Mouse (Mus musculus) layer of hippocampus, adult 9-11 months (tissue): Measurements from ENCODE around the gene Agpat1.
A peak's percentile ranks its signal among the peaks of the same experiment; 100 is the strongest.

Experiments used
- DNase-seq: peaks from one replicate; pipeline ENCODE4 v3.0.0; 2022

Gene Agpat1

DNA sequence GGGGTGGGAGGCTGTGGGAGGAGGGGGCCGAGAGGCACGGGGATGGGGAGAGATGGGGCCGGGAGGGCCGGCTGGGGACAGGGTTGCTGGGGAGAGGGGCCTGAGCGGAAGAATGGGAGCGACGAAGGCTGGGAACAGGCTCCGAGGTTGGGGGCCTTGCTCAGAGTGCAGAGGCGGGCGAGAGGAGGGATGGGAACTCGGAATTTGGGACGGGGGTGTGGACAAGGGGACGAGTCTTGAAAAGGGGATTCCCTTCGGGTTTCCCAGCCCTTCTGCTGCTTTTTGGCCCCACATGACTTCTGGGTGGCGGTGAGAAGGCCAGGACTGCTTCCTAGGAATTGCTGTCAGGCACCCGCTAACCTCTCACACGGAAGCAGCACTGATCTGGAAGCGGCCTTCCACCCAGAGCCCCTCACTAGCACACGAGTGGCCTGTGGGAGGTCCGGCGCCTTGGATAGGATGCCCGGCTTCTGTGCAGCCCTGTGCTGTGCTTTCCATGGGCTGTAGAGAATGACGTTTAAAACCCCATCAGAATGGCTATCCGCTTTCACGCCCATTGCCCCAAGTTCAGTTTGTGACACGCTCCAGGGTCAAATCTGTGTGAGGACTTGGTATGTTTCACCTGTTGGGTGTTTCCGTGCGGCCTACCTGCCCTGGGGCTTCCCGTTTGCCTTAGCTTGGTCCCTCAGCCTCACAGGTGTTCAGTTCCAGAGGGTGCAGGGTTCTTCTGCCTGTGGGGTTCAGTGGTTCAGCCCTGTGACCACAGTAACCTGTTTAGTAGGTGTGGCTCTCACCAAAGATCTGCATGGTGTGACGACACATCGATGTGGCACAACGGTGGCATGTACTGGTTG is 2.4 kb downstream of the Agpat1 start:
- no peak for DNase-seq

DNA sequence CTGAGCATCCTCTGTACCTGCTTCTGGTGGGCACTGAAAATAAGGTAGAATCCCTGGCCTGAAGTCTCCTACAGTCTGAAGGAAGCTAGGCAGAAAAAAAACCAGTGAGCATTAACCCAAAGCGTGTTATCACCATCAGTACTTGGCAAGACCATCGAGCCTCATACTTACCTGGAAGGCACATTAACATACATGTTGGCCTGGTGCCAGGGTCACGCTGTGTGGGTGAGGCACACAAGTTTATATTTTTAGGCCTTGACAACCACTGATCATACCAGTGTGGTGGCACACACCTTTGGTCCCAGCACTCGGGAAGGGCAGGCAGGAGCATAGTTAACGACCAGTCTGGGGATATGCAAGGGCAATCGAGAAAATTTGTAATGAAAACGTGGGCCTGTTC is 3.9 kb downstream of the Agpat1 start:
- no peak for DNase-seq

DNA sequence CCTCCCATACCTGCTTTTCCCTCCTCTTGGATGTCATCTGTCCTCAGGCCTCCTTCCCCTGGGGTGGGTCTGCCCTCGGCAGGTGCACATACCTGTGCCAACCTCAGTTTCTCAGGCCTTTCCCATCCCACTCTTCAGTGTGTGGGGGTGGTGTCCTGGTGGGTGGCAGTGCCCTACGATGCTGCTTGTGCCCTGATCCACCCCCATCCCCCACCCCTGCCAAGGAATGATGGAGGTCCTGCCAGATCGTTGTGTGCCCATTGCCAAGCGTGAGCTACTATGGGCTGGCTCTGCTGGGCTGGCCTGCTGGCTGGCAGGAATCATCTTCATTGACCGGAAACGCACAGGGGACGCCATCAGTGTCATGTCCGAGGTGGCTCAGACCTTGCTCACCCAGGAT is 7.0 kb downstream of the Agpat1 start:
- no peak for DNase-seq

DNA sequence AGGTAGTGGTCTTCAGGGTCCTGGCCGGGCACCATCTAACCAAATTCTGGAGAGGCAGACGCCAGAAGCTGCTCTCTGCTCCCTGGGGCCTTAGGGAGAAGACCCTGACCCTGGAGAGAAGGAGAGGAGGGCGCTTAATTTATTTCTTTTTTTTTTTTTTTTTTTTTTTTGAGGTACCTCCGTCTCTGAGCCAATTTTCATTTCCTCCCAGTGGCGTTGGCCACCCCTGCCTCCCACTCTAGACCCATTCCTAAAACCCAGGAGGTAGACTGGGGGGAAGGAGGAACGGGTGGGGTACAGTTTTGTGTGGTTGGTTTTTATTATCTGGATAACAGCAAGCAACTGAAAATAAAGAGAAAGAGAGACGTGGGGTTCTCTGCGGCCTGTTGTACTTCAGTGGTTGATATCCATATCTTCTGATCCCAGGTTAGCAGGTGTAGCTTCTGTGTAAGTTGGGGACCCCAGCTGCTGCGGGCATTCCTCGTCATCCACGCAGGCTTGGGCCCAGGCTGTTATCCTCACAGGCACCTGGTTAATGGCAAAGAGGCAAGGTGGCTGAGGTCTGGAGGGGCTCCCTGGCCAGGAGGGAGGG is 9.1 kb downstream of the Agpat1 start:
- DNase-seq, result no peak

DNA sequence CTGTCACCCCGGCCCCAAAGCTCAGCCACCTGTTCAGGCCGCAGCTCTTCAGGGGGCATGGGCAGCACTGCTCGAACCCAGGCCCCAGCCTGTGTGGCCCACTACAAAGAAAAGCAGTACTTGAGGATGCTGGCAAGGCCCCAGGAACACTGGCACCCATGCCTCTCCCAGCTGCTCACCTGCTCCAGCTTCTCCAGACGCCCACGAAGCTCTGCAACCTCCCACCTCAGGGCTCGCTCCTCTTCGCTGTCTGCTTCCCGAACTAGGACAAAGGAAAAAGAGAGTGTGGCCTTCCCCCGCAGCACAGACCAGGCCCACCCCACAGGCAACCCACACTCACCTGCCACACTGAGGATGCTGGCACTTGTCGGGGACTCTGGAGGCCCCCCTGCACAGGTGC is 9.8 kb downstream of the Agpat1 start:
- DNase-seq, result no peak

DNA sequence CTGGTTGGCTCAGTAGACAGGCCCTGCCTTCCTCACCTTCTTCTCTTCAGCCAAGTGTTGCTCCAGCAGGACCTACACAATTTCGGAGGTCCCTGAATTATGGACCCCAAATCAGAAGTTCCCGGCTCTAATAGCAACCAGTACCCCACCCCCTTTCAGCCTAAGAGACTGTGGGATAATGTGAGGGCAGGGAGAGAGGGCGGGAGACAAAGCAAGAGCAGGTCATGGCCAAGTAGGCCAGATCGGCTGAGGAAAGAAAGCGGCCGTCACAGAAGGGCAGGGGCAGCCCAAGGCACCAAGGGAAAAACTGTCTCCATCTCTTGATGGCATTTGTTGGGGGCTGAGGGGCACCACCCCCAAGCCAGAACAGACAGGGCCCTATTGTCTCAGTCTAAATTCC is 11.8 kb downstream of the Agpat1 start, which contains the start of gene Egfl8:
Egfl8 (minus strand) TSS at position 101 of the 400 bp plus-strand sequence.
- DNase-seq, result no peak

DNA sequence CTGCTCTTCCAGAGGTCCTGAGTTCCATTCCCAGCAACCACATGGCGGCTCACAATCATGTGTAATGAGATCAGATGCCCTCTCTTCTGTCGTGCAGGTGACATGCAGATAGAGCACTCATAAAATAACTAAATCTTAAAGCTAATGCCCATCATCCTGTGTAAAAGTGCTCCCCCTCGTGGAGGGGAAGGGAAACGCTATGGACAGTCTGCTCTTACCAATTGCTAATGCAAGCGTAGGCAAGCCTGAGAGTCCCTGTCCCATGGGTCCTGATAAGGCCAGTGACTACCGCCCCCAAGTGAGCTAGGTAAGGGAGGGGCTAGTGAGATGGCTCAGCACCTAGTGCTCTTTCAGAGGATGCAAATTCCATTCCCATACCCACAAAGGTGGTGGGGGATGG is 14.9 kb downstream of the Agpat1 start:
- DNase-seq, result no peak

DNA sequence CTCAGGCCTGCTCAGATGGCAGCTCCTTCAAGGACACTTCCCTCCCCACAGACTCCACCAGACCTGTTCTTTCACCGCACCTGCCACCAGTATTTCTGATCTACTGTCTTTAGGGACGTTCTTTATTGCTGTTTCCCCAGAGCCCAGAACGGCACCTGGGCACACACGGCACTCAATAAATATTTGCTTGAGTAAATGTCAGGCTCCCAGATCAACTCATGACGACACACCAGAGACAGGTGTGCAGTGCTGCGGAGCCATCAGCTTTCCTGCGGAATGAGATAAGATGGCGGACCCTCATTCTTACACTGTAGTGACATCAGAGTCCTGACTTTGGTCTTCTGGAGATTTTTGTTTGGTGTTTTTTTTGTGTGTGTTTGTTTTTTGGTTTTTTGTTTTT is 16.9 kb downstream of the Agpat1 start:
- DNase-seq, result no peak

DNA sequence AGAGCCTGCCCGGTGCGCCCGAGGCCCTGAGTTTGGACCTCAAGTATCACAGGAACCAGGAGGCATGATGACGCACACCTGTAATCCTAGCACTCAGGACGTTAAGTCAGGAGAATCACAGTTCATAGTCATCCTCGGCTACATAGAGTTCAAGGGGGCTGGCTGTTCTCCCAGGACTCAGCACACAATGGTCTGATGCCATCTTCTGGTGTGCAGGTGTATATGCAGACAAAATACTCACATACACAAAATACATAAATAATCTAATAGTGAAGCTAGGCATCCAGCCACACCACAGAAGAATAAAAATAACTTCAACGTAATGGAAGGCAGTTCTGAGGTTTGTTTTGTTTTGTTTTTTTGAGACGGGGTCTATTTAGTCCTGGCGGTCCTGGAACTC is 19.1 kb downstream of the Agpat1 start:
- DNase-seq, result no peak

DNA sequence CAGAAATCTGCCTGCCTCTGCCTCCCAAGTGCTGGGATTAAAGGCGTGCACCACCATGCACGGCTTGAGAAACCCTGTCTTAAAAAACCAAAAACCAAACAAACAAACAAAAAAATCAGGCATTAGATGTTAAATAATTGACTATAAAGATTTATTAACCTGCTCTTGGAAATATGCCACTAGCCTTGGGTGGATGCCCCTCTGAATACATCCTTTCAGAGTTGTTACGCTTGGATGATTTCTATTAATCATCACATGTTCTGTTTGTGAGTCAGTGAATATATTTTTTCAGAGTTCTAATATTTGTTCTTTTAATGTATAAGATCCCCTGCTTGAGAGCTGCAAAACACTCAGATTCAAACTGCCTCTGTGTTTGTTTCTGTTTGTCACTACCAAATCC is 20.9 kb downstream of the Agpat1 start:
- DNase-seq, result no peak

DNA sequence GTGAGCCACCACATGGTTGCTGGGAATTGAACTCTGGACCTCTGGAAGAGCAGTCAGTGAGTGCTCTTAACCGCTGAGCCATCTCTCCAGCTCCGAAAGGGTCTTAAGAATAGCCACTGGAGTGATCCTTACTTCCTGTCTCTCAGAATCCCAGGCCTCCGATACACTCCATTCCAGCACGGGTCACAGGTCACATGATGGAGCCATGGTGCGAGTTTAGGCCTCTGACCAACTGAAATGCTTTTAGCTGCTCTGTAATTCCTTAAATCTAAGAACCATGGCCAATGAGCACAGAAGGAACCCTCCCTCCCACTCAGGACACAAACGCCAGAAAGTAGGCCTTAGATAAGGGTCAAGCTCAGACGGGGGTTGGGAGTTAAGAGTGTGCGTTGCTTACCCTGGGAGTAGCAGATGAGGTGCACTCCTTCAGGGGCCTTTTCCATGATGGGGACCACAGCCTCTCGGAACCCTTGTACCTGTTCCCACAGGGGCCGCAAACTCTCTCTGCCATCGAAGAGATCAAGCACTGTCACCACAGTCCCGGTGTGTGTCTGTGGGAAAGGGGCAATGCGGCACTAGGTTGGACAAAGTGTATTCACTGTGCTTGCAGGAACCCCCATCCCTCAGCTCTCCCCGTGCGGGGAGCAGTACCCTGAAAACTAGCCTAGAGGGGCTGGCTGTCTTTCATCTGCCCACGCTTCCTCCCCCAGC is 22.2 kb downstream of the Agpat1 start:
- DNase-seq, result no peak

DNA sequence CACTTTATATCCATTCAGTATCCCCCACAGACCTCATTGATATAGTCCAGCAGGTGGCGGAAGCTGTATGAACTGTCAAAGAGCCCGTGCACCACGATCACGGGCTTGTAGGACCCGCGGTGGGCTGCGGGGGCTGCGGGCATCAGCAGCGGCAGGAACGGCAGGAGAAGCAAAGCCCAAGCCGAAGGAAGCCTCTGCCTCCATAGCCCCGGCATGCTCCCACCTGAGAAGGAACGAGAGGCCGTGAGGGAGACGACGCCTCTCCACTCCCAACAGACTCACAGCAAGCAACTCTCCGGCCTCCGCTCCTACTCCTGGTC is 22.7 kb downstream of the Agpat1 start:
- peak; percentile 56 for DNase-seq

DNA sequence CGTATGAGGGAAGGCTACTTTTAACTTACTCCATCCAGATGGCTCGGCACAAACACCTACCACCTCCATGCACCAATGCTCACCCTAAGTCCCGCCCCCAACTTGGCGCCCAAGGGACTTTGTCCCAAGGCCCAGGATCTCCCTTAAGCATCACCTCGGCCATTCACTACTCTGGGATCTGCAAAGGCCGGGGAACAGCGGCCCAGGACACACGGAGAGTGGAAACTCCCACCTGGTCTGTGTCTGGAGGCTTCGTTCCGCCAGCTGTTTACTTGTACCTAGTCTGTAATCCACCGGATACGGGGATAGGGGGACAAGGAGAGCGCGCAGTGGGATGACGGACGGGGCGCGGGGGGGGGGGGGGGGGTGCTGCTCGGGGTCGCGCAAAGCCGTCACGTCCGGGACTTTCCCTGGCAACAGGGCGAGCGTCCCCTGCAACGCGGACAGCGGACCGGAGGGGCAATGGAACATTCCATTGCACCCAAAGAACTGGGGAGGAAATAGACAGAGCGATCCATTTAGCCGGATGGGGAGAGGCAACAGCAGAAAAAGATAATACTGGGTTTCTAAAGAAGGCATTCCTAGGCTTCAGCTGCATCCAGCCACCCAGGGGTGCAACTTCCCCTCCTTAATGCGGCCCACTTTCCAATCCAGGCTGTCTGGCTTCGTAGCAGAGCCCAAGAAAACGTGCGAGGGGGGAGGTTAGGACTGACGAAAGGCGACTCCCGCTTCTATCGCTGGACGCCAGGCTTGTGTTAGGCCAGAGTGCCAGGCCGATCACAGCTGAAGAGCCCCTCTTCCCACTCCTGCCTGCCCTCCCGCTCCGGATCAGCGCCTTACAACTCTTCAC is 23.3 kb downstream of the Agpat1 start:
- peak; percentile 92 for DNase-seq

DNA sequence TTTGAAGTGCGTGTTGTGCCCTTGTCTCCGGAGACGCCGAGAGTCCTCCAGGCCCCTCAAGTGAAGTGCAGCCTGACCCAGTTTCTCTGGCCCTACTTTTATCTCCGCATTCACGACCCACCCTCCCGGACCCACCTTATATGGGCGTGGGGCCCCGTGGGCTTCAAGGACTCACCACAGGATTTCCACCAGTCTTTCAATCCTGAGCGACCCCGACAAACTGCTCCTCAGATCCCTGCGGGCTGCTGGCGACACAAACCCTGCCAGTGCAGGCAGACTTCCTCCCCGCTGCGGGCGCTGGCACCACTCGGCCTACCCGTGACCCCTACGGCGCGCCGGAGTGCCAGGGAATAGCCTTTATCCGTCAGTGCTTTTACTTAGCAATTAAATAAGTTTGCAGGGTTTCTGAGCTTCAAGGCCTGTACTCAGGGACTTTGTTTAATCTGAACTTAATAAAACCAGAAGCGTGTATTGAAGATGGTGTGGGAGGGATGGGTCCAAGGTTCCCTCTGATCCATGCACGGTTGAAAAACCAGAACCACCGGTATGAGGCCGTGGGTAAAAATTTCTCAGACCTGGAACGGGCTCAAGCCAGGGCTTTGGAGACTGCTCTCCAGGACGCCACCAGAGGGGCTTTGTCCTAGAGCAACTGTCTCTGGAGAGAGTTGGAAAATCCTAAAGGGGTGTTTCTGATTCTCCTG is 24.0 kb downstream of the Agpat1 start, which contains the start of gene Ppt2:
Ppt2 (minus strand) TSS at position 568 of the 701 bp plus-strand sequence.
- DNase-seq, result no peak

DNA sequence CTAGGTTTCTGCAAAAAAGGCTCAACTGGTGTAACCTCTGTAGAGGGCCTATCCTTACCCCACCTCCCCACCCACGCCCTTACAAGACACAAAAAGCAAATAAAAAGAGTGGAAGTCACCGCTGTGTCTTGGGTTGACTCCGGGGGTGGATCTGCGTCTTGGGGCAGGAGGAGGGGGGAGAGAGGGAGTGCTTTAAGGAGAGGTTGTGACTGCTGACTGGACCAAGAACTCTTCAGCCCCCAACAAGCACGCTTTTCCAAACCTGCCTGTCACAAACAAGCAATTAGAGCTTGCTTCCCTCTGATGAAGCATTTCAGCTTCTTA is 24.5 kb downstream of the Agpat1 start:
- no peak for DNase-seq

DNA sequence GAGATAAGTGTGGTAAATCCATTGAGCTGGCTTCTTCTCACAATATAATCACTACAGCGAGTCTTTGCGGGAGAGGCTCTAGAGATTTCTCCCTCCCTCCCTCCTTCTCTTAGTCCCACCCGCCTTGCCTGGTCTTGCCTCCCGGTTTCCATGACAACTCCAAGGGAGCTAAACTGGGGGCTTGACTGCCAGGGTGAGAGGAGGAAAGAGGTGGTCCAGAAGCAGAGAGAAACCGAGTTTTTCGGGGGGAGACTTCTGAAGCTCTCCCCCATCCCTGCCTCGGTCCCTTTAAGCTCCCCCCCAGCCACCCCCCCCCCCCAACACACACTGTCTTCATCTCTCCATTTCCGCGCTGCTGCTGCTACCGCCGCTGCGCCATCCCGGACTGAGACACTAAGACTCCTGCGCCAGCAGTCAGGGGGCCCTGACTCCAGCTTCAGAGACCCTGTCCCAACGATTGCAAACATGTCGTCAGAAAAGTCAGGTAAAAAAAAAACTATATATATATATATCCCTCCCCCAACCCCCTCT is 25.2 kb downstream of the Agpat1 start, which contains the start of gene Prrt1:
Prrt1 (plus strand) TSS at position 313 of the 531 bp plus-strand sequence.
- DNase-seq, result peak; percentile 87

DNA sequence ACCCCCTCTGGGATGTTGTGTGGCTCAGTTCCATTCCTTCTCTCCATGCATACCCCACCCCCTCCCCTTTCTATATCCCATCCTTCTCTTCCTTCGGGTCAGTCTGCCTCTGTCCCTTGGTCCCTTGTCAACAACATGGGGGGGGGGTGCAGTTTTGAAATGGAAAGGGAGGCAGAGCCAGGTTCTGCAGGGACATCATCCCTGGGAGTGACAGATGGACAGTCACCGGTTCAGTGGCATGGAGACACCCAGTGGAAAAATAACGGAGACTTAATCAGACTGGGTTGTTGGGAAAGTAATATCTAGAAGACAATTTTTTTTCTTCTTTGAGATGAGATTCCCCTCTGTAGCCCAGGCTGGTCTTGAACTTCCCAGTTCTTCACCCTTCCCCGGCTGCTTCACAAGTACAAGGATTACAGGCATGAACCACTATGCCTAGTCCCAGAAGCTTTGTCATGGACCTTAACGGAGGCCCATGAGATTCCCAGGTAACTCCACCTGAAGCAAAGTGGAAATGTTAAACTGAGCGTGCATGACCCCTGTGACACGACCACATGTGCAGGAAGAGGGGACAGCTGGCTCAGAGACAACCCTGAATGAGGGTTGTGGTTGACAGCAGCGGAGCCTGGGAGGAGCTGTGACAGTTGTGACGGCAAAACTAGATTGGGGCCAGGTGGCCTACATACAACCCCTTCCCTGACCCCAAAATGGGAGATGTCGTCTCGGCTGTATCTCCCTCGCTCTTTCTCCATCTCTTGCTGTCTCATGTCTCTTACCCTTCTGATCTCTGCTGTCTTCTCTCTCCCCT is 25.9 kb downstream of the Agpat1 start:
- DNase-seq, result no peak

DNA sequence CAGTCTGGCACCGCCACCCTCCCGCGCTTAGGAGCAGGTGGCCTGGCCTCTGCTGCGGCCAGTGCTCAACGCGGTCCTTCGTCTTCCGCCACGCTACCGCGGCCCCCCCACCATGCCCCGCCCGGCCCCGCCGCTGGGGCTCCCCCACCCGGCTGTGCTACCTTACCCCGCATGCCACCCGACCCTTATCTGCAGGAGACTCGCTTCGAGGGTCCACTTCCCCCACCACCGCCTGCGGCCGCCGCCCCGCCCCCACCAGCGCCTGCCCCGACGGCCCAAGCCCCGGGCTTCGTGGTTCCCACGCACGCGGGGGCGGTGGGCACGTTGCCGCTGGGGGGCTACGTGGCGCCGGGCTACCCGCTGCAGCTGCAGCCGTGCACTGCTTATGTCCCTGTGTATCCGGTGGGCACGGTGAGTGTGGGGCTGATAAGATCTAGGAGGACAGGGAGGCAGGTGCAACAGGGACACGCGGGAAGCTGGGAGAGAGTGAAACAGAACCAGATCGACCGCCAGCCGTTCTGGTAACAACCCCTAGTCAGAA is 26.8 kb downstream of the Agpat1 start:
- DNase-seq, result no peak

DNA sequence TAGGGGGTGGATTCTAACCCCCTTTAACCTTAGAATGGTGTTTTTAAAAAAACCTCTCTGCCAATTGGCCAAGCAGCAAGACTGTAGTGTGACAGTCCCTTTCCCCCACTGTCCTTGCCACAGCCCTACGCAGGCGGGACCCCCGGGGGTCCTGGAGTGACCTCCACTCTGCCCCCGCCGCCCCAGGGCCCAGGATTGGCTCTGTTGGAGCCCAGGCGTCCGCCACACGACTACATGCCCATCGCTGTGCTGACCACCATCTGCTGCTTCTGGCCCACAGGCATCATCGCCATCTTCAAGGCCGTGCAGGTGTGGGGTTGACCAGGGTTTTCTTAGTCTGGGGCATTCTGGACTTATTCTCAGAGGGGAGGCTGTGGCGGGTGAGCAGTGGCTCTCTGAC is 27.6 kb downstream of the Agpat1 start:
- no peak for DNase-seq

DNA sequence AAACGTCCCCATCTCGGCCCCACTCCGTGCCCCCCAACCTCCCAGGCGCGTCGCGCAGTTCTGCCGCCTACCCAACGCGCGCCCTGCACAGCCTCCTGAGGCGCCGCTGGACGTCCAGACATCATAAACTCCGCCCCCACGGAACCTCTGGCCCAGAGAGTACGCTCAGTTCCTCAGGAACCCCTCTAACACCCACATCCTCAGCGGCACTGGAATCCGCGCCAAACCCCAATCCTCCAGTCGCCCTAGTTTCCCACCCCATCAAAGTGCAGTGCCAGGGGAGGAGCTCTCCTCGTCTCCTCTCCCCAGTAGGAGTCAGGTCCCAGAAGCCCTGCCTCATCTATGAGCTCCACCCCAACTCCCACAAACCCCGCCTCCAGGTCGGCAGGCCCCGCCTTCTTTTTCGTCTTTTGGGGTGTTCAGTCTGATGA is 28.2 kb downstream of the Agpat1 start:
- DNase-seq, result peak; percentile 94

DNA sequence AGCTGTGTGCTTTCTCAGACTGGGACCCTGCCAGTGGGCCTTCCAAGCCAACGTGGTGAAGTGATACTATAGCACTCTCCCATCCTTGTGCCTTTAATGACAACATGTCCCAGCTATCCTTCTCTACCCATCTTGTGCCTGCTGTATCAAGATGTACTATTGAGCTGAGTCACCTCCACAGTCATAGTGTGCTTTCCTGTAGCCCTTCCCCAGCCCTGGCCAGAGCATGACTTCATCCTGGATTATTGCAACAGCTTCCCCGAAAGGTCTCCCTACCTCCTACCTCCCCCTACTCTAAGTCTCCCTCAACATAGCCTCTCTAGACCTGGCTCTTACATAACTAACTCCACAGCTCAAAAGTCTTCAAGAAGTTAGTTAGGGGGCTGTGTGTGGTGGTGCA is 31.6 kb downstream of the Agpat1 start:
- DNase-seq, result no peak
